ENCODE assay signal across 17 mouse cellular contexts in the genomic region with DNA sequence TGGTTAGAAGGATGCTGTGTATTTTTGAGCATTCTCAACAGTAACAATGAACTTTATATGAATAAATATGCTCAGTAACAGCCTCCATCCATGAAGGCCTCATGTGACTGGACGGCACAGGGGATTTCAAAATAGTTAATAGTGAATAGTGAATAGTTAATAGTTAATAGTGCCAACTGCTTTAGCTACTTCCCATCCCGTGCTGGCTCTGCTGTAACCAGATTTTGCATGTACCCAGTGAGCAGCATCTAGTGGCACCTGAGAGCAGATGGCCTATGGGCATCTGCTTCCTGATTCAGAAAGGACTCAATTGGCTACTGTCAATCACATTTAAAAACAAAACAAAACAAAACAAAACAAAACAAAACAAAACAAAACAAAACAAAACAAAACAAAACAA.
"Had no signal": no experiment of that assay in that cellular context is flagged by ENCODE, and none has a peak within 500 bp of the region (broad histone marks: within the 10 kb centered on the region; RNA-seq: fewer than 3 reads in every experiment).

No protein-coding gene starts in this region.

- H3K9ac ChIP-seq: lung, embryonic 15.5 days; midbrain, embryonic 13.5 days; midbrain, embryonic 15.5 days; neural tube, embryonic 12.5 days; stomach, embryonic 15.5 days had no signal

- H3K27me3 ChIP-seq: lung, embryonic 15.5 days; midbrain, embryonic 13.5 days; midbrain, embryonic 15.5 days; neural tube, embryonic 12.5 days; stomach, embryonic 15.5 days had no signal

- H3K4me3 ChIP-seq: lung, embryonic 15.5 days; megakaryocyte, embryonic 14.5 days; midbrain, embryonic 13.5 days; midbrain, embryonic 15.5 days; neural tube, embryonic 12.5 days; stomach, embryonic 15.5 days had no signal

- H3K36me3 ChIP-seq: lung, embryonic 15.5 days; midbrain, embryonic 13.5 days; midbrain, embryonic 15.5 days; neural tube, embryonic 12.5 days; stomach, embryonic 15.5 days had no signal

- ATAC-seq: lung, postnatal 0 days; midbrain, embryonic 13.5 days; midbrain, embryonic 15.5 days had no signal

- H3K4me2 ChIP-seq: lung, embryonic 15.5 days; midbrain, embryonic 11.5 days; midbrain, embryonic 13.5 days; midbrain, embryonic 15.5 days; neural tube, embryonic 12.5 days; stomach, embryonic 15.5 days had no signal

- H3K4me1 ChIP-seq: lung, embryonic 15.5 days; megakaryocyte, embryonic 14.5 days; midbrain, embryonic 13.5 days; midbrain, embryonic 15.5 days; neural tube, embryonic 12.5 days; stomach, embryonic 15.5 days had no signal

- H3K9me3 ChIP-seq: lung, embryonic 15.5 days; megakaryocyte, embryonic 14.5 days; midbrain, embryonic 13.5 days; midbrain, embryonic 15.5 days; neural tube, embryonic 12.5 days; stomach, embryonic 15.5 days had no signal

- DNase-seq: lung, adult 2 months; lung, postnatal 14 days; lung, postnatal 36 days; right cerebral cortex, postnatal 14 days; thymus, adult 2 months; thymus, postnatal 25 days; thymus, postnatal 4 days had no signal

- H3K27ac ChIP-seq: lung, embryonic 15.5 days; macrophage; midbrain, embryonic 13.5 days; midbrain, embryonic 15.5 days; neural tube, embryonic 12.5 days; stomach, embryonic 15.5 days; stomach, postnatal 0 days had no signal
